Mouse (Mus musculus) CH12.LX (cell line): ENCODE results near the gene Sf3a2. TPM values are rescaled to one million over a fixed set of nuclear protein-coding genes. Genes with fewer than 3 reads are reported as not detected.

Experiments
- DNase-seq: peaks from one replicate; pipeline ENCODE4 v3.0.0-alpha.2; 2013; ENCODE audit errors: extremely low read depth
- H3K27ac ChIP-seq: 2 replicates; pipeline ENCODE4 v1.5.1; 2012; ENCODE audit warnings: low read depth, mild to moderate bottlenecking, control low read depth, moderate library complexity; ENCODE audit not compliant: insufficient read depth
- H3K27me3 ChIP-seq: replicated peaks from 2 replicates; pipeline ENCODE3; 2012; ENCODE audit warnings: inconsistent platforms
- H3K36me3 ChIP-seq, 2 experiments: replicated peaks in 1 of 2; 2 replicates each; pipeline versions ENCODE3 to v1.6.1; 2012; ENCODE audit warnings: inconsistent platforms in 1 of 2, low read length in 1 of 2, mild to moderate bottlenecking in 1 of 2, mixed read lengths in 1 of 2, moderate library complexity in 1 of 2; ENCODE audit not compliant: control insufficient read depth in 1 of 2, insufficient read depth in 1 of 2
- H3K4me1 ChIP-seq, 2 experiments: 2 replicates each; pipeline ENCODE4 v1.6.1; 2012; ENCODE audit warnings: inconsistent platforms in 1 of 2, moderate library complexity in 1 of 2; ENCODE audit not compliant: insufficient read depth in 2 of 2, control insufficient read depth in 1 of 2
- H3K4me2 ChIP-seq: 2 replicates; pipeline ENCODE4 v1.6.1; 2012; ENCODE audit warnings: low read depth, mild to moderate bottlenecking, control low read depth; ENCODE audit not compliant: poor library complexity, insufficient read depth, severe bottlenecking
- H3K4me3 ChIP-seq, 3 experiments: fragments of 150-350 bp in 1 of 3; sonication (generic) in 1 of 3; replicated peaks in 1 of 3; 2 replicates each; pipeline versions ENCODE3 to v1.5.1; 2011 to 2012; ENCODE audit warnings: low read depth in 2 of 3, low read length in 2 of 3, mild to moderate bottlenecking in 2 of 3, moderate library complexity in 2 of 3, control low read depth in 1 of 3, improper control_type of control experiment in 1 of 3, inconsistent platforms in 1 of 3, mixed read lengths in 1 of 3; ENCODE audit not compliant: poor library complexity in 1 of 3
- H3K79me2 ChIP-seq: replicated peaks from 2 replicates; pipeline ENCODE4 v1.6.1; 2012; ENCODE audit warnings: mild to moderate bottlenecking, moderate library complexity; ENCODE audit not compliant: control insufficient read depth, poor library complexity, insufficient read depth, severe bottlenecking; ENCODE audit errors: extremely low read depth
- H3K9ac ChIP-seq: 2 replicates; pipeline ENCODE4 v1.6.1; 2012; ENCODE audit warnings: low read depth, mild to moderate bottlenecking, control low read depth, moderate library complexity; ENCODE audit not compliant: insufficient read depth
- H3K9me3 ChIP-seq: replicated peaks from 2 replicates; pipeline ENCODE3; 2012; ENCODE audit warnings: low read length, inconsistent platforms, mixed read lengths
- CHD2 ChIP-seq: IDR thresholded peaks from 2 replicates; pipeline ENCODE4 v1.6.1; 2011; ENCODE audit warnings: low read length, improper control_type of control experiment
- EP300 ChIP-seq: IDR thresholded peaks from 2 replicates; pipeline ENCODE4 v1.6.1; 2011; ENCODE audit warnings: low read length, improper control_type of control experiment
- ETS1 ChIP-seq: conservative IDR thresholded peaks from 2 replicates; pipeline ENCODE4 v1.6.1; 2012; ENCODE audit warnings: low read depth, mild to moderate bottlenecking, inconsistent platforms, low read length, improper control_type of control experiment, moderate library complexity
- IRF4 ChIP-seq: IDR thresholded peaks from 2 replicates; pipeline ENCODE4 v1.6.1; 2014; ENCODE audit warnings: low read depth, mild to moderate bottlenecking, inconsistent platforms, low read length, improper control_type of control experiment
- JUN ChIP-seq: IDR thresholded peaks from 2 replicates; pipeline ENCODE4 v1.6.1; 2011; ENCODE audit warnings: low read depth, mild to moderate bottlenecking, low read length, improper control_type of control experiment, moderate library complexity; ENCODE audit not compliant: insufficient read depth
- KAT2A ChIP-seq: IDR thresholded peaks from 2 replicates; pipeline ENCODE4 v1.6.1; 2012; ENCODE audit warnings: low read length, improper control_type of control experiment, inconsistent platforms; ENCODE audit not compliant: insufficient replicate concordance
- MAZ ChIP-seq: IDR thresholded peaks from 2 replicates; pipeline ENCODE4 v1.6.1; 2012; ENCODE audit warnings: low read depth, mild to moderate bottlenecking, inconsistent platforms, low read length, improper control_type of control experiment, moderate library complexity
- MXI1 ChIP-seq: IDR thresholded peaks from 2 replicates; pipeline ENCODE4 v1.6.1; 2011; ENCODE audit warnings: mild to moderate bottlenecking, low read depth, low read length, improper control_type of control experiment
- MYC ChIP-seq: IDR thresholded peaks from 2 replicates; pipeline ENCODE4 v1.6.1; 2011; ENCODE audit warnings: low read depth, mild to moderate bottlenecking, improper control_type of control experiment, low read length
- POLR2A ChIP-seq: IDR thresholded peaks from 2 replicates; pipeline ENCODE4 v1.6.1; 2011; ENCODE audit warnings: low read depth, mild to moderate bottlenecking, improper control_type of control experiment, low read length
- RCOR1 ChIP-seq: conservative IDR thresholded peaks from 2 replicates; pipeline ENCODE4 v1.6.1; 2012; ENCODE audit warnings: low read depth, mild to moderate bottlenecking, inconsistent platforms, low read length, improper control_type of control experiment
- TBP ChIP-seq: conservative IDR thresholded peaks from 2 replicates; pipeline ENCODE4 v1.6.1; 2011; ENCODE audit warnings: low read depth, low read length, improper control_type of control experiment
- USF1 ChIP-seq: IDR thresholded peaks from 2 replicates; pipeline ENCODE4 v1.6.1; 2014; ENCODE audit warnings: low read depth, mild to moderate bottlenecking, inconsistent platforms, low read length, improper control_type of control experiment
- USF2 ChIP-seq: conservative IDR thresholded peaks from 2 replicates; pipeline ENCODE4 v1.6.1; 2011; ENCODE audit warnings: low read depth, low read length, improper control_type of control experiment
- ZKSCAN1 ChIP-seq: IDR thresholded peaks from 2 replicates; pipeline ENCODE4 v1.6.1; 2012; ENCODE audit warnings: low read depth, inconsistent platforms, low read length, improper control_type of control experiment, borderline replicate concordance
- dilution Hi-C: fragments of 300-500 bp; cut with MboI; formaldehyde crosslinking; loops from 2 replicates; pipeline ENCODE4 v1.14.3; 2020; ENCODE audit warnings: low sequenced_read_pairs; ENCODE audit not compliant: extremely low pct_unique_long_range_greater_than_20kb, extremely low pct_ligation_motif_present
- in situ Hi-C: fragments of 300-500 bp; cut with MboI; formaldehyde crosslinking; loops from 3 replicates; pipeline ENCODE4 v1.14.3; 2019; ENCODE audit warnings: low sequenced_read_pairs, low pct_ligation_motif_present, low pct_unique_long_range_greater_than_20kb, mixed read lengths
- polyA plus RNA-seq: library from polyadenylated mRNA; unstranded; fragments of >175 nt; gene quantifications from 2 replicates; pipeline ENCODE4 v1.2.1, GENCODE M21; 2012; ENCODE audit warnings: low read depth; ENCODE audit not compliant: insufficient read length
- total RNA-seq, 2 experiments: library from RNA; depleted of rRNA; stranded (reverse); fragments of 300-350 nt in 1 of 2; fragments of >200 nt in 1 of 2; gene quantifications; 2 replicates each; pipeline ENCODE4 v1.2.3; 2012 to 2014

The Sf3a2 gene
- total and polyA plus RNA-seq, 3 experiments, result 12.4 to 153 (median 29.0) TPM

DNA sequence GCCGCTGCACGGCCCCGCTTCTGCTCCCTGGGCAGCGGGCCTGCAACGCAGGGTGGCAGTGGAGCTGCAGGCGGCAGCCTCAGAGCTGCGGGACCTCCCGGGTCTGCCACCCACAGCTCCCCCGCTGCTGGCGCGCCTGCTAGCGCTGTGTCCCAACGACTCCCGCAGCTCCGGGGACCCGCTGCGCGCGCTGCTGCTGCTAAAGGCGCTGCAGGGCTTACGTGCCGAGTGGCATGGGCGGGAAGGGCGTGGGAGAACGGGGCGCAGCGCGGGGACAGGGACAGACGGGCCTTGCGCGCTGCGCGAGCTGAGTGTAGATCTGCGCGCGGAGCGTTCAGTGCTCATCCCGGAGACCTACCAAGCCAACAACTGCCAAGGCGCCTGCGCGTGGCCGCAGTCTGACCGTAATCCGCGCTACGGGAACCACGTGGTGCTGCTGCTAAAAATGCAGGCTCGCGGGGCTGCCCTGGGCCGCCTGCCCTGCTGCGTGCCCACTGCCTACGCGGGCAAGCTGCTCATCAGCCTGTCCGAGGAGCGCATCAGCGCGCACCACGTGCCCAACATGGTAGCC is 9.1 kb downstream of the Sf3a2 start:
- DNase-seq, result no peak
- Histone ChIP-seq H3K4me1 (peaks cover 2% of the 10 kb centered on the region in 2 experiments; a peak in 2 of 4 replicates), H3K9ac (no peak overlapping the region), H3K79me2 (no peaks in the 10 kb centered on the region), H3K9me3 (peaks cover 5% of the 10 kb centered on the region), H3K27me3 (no peaks in the 10 kb centered on the region), H3K36me3 (peaks cover 48 to 64% of the 10 kb centered on the region in 2 experiments), H3K4me3 (no peak overlapping the region), H3K27ac (no peak overlapping the region), H3K4me2 (no peak overlapping the region)
- in situ Hi-C loops, result loop anchor here (10.0 kb wide), 1 partner anchor 188 kb away; no protein-coding TSS in a partner anchor
- TF ChIP-seq POLR2A (no peak), MXI1 (no peak), JUN (no peak), USF2 (no peak), MYC (no peak), TBP (no peak), ZKSCAN1 (no peak), EP300 (no peak), RCOR1 (no peak), CHD2 (no peak), KAT2A (no peak), IRF4 (no peak)
- dilution Hi-C loops, result no loop called here

GRCm38 (mm10) chr10:80808099-80808984 is 10.3 kb downstream of the Sf3a2 start:
- H3K9me3 ChIP-seq, result peaks cover 5% of the 10 kb centered on the region
- no peaks in the 10 kb centered on the region for H3K27me3 ChIP-seq
- H3K79me2 ChIP-seq, result no peaks in the 10 kb centered on the region
- peaks cover 36 to 52% of the 10 kb centered on the region in 2 experiments for H3K36me3 ChIP-seq
- H3K4me1 ChIP-seq, result peaks cover 7 to 14% of the 10 kb centered on the region in 2 experiments
- in situ Hi-C loops, result loop anchor here (10.0 kb wide), 1 partner anchor 186 kb away; no protein-coding TSS in a partner anchor
- no peak overlapping the region for H3K27ac ChIP-seq
- DNase-seq, result no peak
- no peak overlapping the region for H3K4me3 ChIP-seq
- H3K9ac ChIP-seq, result no peak overlapping the region
- no peak overlapping the region for H3K4me2 ChIP-seq
- dilution Hi-C loops, result no loop called here
- TF ChIP-seq USF1, result no peak
- no peak for TF ChIP-seq ETS1
- TF ChIP-seq MAZ, result no peak
- no peak for TF ChIP-seq POLR2A
